Mouse (Mus musculus) heart, embryonic 11.5 days (tissue): ENCODE measurements around the gene Suclg2. TPM values are rescaled to one million over a fixed set of nuclear protein-coding genes. Genes with fewer than 3 reads are reported as not detected.
A peak's percentile ranks its signal among the peaks of the same experiment; 100 is the strongest.

Experiments
- ATAC-seq: fragments of 200-750 bp; cut with Nextera tagmentation; replicated peaks from 2 replicates; pipeline ENCODE4 v1.8.0; 2017; ENCODE audit warnings: moderate library complexity; ENCODE audit not compliant: insufficient number of reproducible peaks, low FRiP score, low TSS enrichment
- H3K27ac ChIP-seq: fragments of 300-500 bp; sonication (generic); 2 replicates; pipeline ENCODE4 v1.5.1; 2014; ENCODE audit warnings: mild to moderate bottlenecking, low read depth, low read length
- H3K27me3 ChIP-seq: fragments of 300-500 bp; sonication (generic); 2 replicates; pipeline ENCODE4 v1.6.1; 2014; ENCODE audit warnings: mild to moderate bottlenecking, low read length, mixed read lengths; ENCODE audit not compliant: control insufficient read depth, insufficient read depth
- H3K36me3 ChIP-seq: fragments of 300-500 bp; sonication (generic); 2 replicates; pipeline ENCODE4 v1.6.1; 2014; ENCODE audit warnings: mild to moderate bottlenecking, low read length, moderate library complexity, mixed read lengths; ENCODE audit not compliant: control insufficient read depth, insufficient read depth
- H3K4me1 ChIP-seq: fragments of 300-500 bp; sonication (generic); 2 replicates; pipeline ENCODE4 v1.6.1; 2014; ENCODE audit warnings: low read length; ENCODE audit not compliant: control insufficient read depth, insufficient read depth
- H3K4me2 ChIP-seq: fragments of 300-500 bp; sonication (generic); 2 replicates; pipeline ENCODE4 v1.6.1; 2014; ENCODE audit warnings: mild to moderate bottlenecking, moderate library complexity
- H3K4me3 ChIP-seq: fragments of 300-500 bp; sonication (generic); 2 replicates; pipeline ENCODE4 v1.5.1; 2014; ENCODE audit warnings: low read depth, low read length
- H3K9ac ChIP-seq: fragments of 300-500 bp; sonication (generic); 2 replicates; pipeline ENCODE4 v1.6.1; 2014; ENCODE audit warnings: mild to moderate bottlenecking, low read depth, low read length, moderate library complexity
- H3K9me3 ChIP-seq: fragments of 300-500 bp; sonication (generic); replicated peaks from 2 replicates; pipeline ENCODE4 v1.6.1; 2016; ENCODE audit warnings: low read length; ENCODE audit not compliant: control insufficient read depth
- whole genome bisulfite sequencing: fragments of 180-500 bp; shearing (Covaris S2); extraction: QIAGEN DNeasy Blood & Tissue Kit; methylation state at CpG from one replicate; pipeline ENCODE4 v1.1.7; 2014; ENCODE audit not compliant: insufficient replicate concordance; 5-methylcytosine and 5-hydroxymethylcytosine counted together
- polyA plus RNA-seq: library from polyadenylated mRNA; unstranded; fragments of >200 nt; fragmentation: Nextera tagmentation; extraction: Ambion mirVana; gene quantifications from 2 replicates; pipeline ENCODE4 v1.2.1, GENCODE M21; 2014

Gene Suclg2
- polyA plus RNA-seq = 90.5 and 101 TPM in 2 replicates

- H3K9me3 ChIP-seq = no peaks in the 10 kb centered on the region
- peak; percentile 92 for ATAC-seq
- H3K4me3 ChIP-seq = peak within 1 kb of the TSS; percentile 93
- peak within 1 kb of the TSS; percentile 94 for H3K4me2 ChIP-seq
- H3K9ac ChIP-seq = peak within 1 kb of the TSS; percentile 97
- no peaks in the 10 kb centered on the region for H3K36me3 ChIP-seq
- H3K27ac ChIP-seq = peak within 1 kb of the TSS; percentile 66; the same call in 1 of the 2 replicates
- under 1% methylated on average over 62 of the region's 74 CpGs for WGBS
- no peaks in the 10 kb centered on the region for H3K27me3 ChIP-seq
- peaks cover 8% of the 10 kb centered on the region for H3K4me1 ChIP-seq
These were observed at the start of gene Suclg2 for GRCm38 (mm10) chr6:95718031-95718968. TSS of gene Suclg2 (minus strand) at chr6:95718800.

DNA sequence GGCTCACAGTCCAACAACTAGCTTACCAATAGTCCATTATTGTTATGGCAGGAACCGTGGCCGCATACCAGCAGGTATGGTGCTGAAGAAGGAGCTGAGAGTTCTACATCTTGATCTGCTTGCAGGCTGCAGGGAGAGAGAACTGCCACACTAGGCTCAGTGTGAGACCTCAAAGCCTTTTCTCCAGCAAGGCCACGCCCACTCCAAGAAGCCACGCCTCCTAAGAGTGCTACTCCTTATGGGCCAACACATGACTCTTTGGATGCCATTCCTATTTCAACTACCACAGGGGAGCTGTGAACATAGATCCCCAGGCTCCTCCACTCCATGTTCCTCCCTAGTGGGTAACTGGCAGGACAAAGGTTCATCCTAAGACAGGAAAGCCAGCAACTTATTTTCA lies 48.0 kb upstream of the Suclg2 start:
- H3K27ac ChIP-seq = no peak overlapping the region
- H3K9ac ChIP-seq = no peak overlapping the region
- 67% methylated on average over 4 of the region's 4 CpGs for WGBS
- no peak for ATAC-seq
- H3K9me3 ChIP-seq = no peaks in the 10 kb centered on the region
- H3K4me1 ChIP-seq = no peaks in the 10 kb centered on the region
- no peaks in the 10 kb centered on the region for H3K36me3 ChIP-seq
- no peak overlapping the region for H3K4me3 ChIP-seq
- no peak overlapping the region for H3K4me2 ChIP-seq
- no peaks in the 10 kb centered on the region for H3K27me3 ChIP-seq

DNA sequence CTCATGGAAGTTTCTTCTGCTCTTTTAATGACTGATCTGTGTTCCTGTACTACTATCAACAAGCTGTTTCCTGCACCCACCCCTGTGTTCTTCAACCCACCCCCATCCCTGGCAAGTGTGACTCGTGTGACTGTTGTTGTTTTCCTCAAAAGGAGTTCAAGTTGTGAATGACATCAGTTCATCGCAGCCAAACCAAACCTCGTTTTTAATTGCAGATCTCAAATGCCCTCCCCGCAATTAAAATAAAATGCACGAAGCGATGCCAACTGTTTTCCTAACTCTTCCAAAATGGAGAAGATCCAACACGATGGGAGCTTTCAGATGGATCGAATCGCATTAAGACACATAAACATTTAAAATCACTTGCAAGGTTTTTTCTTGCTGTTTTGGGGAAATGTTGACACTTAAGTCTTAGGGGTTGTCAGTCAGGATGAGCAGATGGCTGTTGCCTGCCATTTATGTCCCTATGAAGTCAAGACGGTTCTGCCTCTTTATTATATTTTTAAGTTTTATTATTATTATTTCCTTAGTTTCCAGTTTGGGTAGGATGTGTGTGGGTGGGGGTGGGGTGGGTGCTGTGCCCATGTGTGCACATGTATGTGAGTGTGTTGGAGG lies 41.1 kb upstream of the Suclg2 start:
- no peak overlapping the region for H3K4me3 ChIP-seq
- no peak overlapping the region for H3K27ac ChIP-seq
- no peaks in the 10 kb centered on the region for H3K4me1 ChIP-seq
- H3K27me3 ChIP-seq = no peaks in the 10 kb centered on the region
- H3K36me3 ChIP-seq = no peaks in the 10 kb centered on the region
- 78% methylated on average over 10 of the region's 10 CpGs for WGBS
- ATAC-seq = no peak
- H3K9ac ChIP-seq = no peak overlapping the region
- H3K4me2 ChIP-seq = no peak overlapping the region
- no peaks in the 10 kb centered on the region for H3K9me3 ChIP-seq

GRCm38 (mm10) chr6:95742378-95742777 lies 23.8 kb upstream of the Suclg2 start:
- no peak overlapping the region for H3K4me3 ChIP-seq
- H3K9me3 ChIP-seq = no peaks in the 10 kb centered on the region
- H3K4me1 ChIP-seq = no peaks in the 10 kb centered on the region
- no peak for ATAC-seq
- no peaks in the 10 kb centered on the region for H3K36me3 ChIP-seq
- no peak overlapping the region for H3K9ac ChIP-seq
- no peak overlapping the region for H3K27ac ChIP-seq
- 79% methylated on average over 4 of the region's 4 CpGs for WGBS
- no peak overlapping the region for H3K4me2 ChIP-seq
- no peaks in the 10 kb centered on the region for H3K27me3 ChIP-seq

DNA sequence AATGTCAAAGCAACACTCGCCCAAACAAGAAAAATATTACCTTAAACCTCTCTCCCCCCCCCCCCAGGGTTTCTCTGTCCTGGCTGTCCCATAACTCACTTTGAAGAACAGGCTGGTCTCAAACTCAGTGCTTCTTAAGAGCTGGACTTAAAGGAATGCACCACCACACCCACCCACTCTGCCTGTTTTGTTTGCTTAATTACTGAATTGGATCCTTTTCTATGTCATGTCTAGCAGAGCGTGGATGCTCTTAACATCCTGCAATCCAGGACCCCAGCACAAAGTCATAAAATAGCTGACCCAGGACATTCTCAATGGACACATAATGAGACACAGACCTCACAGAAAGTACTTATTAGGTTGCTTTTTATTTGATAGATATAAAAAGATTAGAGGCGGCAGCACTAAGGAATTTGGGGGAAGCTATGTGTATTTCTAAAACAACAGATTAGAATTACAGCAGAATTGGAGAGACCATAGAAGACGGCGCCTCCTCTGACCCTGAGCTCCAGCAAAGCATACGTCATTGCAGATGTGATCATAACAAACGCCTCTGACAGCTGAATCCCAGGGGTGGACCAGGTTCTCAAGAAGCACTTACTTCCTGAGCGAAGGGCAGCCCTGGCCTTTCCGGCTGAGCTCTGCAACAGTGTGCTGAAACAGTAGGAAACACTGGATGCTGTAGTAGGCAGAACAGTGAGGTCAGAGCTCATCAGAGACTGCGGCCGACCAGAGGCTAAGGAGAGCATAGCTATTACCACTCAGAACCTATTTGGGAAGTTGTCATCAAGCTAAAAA lies 13.2 kb upstream of the Suclg2 start:
- H3K9me3 ChIP-seq = 0 out of 2 replicates have a peak, but pooled peaks cover 4% of the 10 kb centered on the region
- no peak overlapping the region for H3K4me2 ChIP-seq
- no peaks in the 10 kb centered on the region for H3K27me3 ChIP-seq
- 52% methylated on average over 11 of the region's 11 CpGs for WGBS
- no peaks in the 10 kb centered on the region for H3K36me3 ChIP-seq
- no peak overlapping the region for H3K27ac ChIP-seq
- no peaks in the 10 kb centered on the region for H3K4me1 ChIP-seq
- no peak overlapping the region for H3K4me3 ChIP-seq
- no peak overlapping the region for H3K9ac ChIP-seq
- ATAC-seq = no peak

DNA sequence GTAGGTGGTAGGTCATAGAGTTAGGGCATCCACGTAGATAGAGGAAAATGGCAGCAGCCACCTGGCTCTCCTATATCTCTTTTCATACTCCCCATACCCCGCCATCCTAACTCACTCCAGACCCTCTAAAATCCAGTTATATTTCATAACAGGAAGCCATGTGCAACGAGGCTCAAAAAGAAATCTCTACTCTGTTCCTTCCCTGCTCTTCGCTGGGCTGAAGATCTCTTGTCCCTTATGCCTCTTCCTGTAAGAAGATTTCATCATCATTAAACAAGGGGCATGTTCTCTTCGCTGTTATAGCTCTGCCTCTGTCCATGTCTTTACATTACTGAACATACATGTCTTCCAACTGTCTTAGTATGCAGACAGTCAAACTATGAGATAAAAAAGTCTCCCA lies 10.8 kb upstream of the Suclg2 start:
- H3K9ac ChIP-seq = no peak overlapping the region
- H3K9me3 ChIP-seq = 0 out of 2 replicates have a peak, but pooled peaks cover 4% of the 10 kb centered on the region
- H3K36me3 ChIP-seq = no peaks in the 10 kb centered on the region
- H3K4me3 ChIP-seq = no peak overlapping the region
- WGBS = 79% methylated on average over 5 of the region's 5 CpGs
- no peaks in the 10 kb centered on the region for H3K27me3 ChIP-seq
- H3K4me1 ChIP-seq = no peaks in the 10 kb centered on the region
- H3K27ac ChIP-seq = no peak overlapping the region
- H3K4me2 ChIP-seq = no peak overlapping the region
- no peak for ATAC-seq

GRCm38 (mm10) chr6:95725281-95725680 lies 6.7 kb upstream of the Suclg2 start:
- no peak for ATAC-seq
- H3K9ac ChIP-seq = no peak overlapping the region
- no peaks in the 10 kb centered on the region for H3K27me3 ChIP-seq
- H3K4me2 ChIP-seq = no peak overlapping the region
- H3K27ac ChIP-seq = no peak overlapping the region
- no peaks in the 10 kb centered on the region for H3K9me3 ChIP-seq
- H3K36me3 ChIP-seq = no peaks in the 10 kb centered on the region
- WGBS = 76% methylated on average over 6 of the region's 6 CpGs
- no peaks in the 10 kb centered on the region for H3K4me1 ChIP-seq
- H3K4me3 ChIP-seq = no peak overlapping the region

- Histone ChIP-seq H3K36me3 (no peaks in the 10 kb centered on the region), H3K9me3 (no peaks in the 10 kb centered on the region), H3K27me3 (no peaks in the 10 kb centered on the region), H3K4me1 (peaks cover 3% of the 10 kb centered on the region; the same call in 1 of the 2 replicates), H3K4me2 (no peak overlapping the region), H3K4me3 (no peak overlapping the region), H3K9ac (no peak overlapping the region), H3K27ac (no peak overlapping the region)
- WGBS = 77% methylated on average over 6 of the region's 6 CpGs
- ATAC-seq = no peak
These were observed 4.8 kb upstream of the Suclg2 start for GRCm38 (mm10) chr6:95723361-95723760.
